Mouse (Mus musculus): ENCODE measurements at regions not wholly inside any gene's neighbourhood (a gene's known extent, or its start where the extent isn't known, plus 50 kb on each side); places are given as distances from the start of the nearest gene placed in this dataset.

GRCm38 (mm10) chr3:134400395-134401090 lies 164.3 kb downstream of the Cxxc4 start:
- TF ChIP-seq CHD2 (IDR thresholded peaks at IDR 0.05; ENCODE audit: low read depth, low read length) (no peak), ZNF384 (IDR thresholded peaks at IDR 0.05; ENCODE audit: low read depth, low read length) (no peak), MAFK (IDR thresholded peaks at IDR 0.05; ENCODE audit: insufficient read depth, low read depth, low read length) (no peak), HCFC1 (IDR thresholded peaks at IDR 0.05; ENCODE audit: borderline replicate concordance, insufficient read depth, low read length) (no peak), ZC3H11A (IDR thresholded peaks at IDR 0.05; ENCODE audit: borderline replicate concordance, low read depth, low read length) (no peak)
- Histone ChIP-seq H3K4me1 (ENCODE audit: control insufficient read depth in 2 of 2, insufficient read depth in 2 of 2, low read length in 2 of 2, poor library complexity in 1 of 2) (no peaks in the 10 kb centered on the region), H3K9me3 (ENCODE audit: control insufficient read depth, insufficient read depth, low read depth, low read length) (no peaks in the 10 kb centered on the region), H3K27ac (ENCODE audit: insufficient read depth, low read depth, low read length, poor library complexity, severe bottlenecking) (no peak overlapping the region), H3K9ac (ENCODE audit: insufficient read depth, low read depth, low read length, poor library complexity, severe bottlenecking) (no peak overlapping the region), H3K36me3 (ENCODE audit: control insufficient read depth, insufficient read depth, low read length, poor library complexity, severe bottlenecking) (no peaks in the 10 kb centered on the region), H3K4me3 (ENCODE audit: insufficient read depth in 1 of 2, low read depth in 1 of 2, low read length in 2 of 2, poor library complexity in 1 of 2, severe bottlenecking in 1 of 2) (no peak overlapping the region)
- in situ Hi-C loops (cut with MboI; ENCODE audit: low sequenced_read_pairs in 2 of 2, unreplicated experiment in 2 of 2): no loop called here
- no peak for DNase-seq (ENCODE audit: low read depth, low spot score)

GRCm38 (mm10) chr3:134415606-134416328 lies 179.5 kb downstream of the Cxxc4 start:
- in situ Hi-C loops (cut with MboI; ENCODE audit: low sequenced_read_pairs in 2 of 2, unreplicated experiment in 2 of 2): no loop called here
- no peak for TF ChIP-seq ZC3H11A (IDR thresholded peaks at IDR 0.05; ENCODE audit: borderline replicate concordance, low read depth, low read length)
- no peak for TF ChIP-seq HCFC1 (IDR thresholded peaks at IDR 0.05; ENCODE audit: borderline replicate concordance, insufficient read depth, low read length)
- TF ChIP-seq MAFK (IDR thresholded peaks at IDR 0.05; ENCODE audit: insufficient read depth, low read depth, low read length): no peak
- TF ChIP-seq CHD2 (IDR thresholded peaks at IDR 0.05; ENCODE audit: low read depth, low read length): no peak
- no peak for TF ChIP-seq ZNF384 (IDR thresholded peaks at IDR 0.05; ENCODE audit: low read depth, low read length)
- Histone ChIP-seq H3K4me1 (ENCODE audit: control insufficient read depth in 2 of 2, insufficient read depth in 2 of 2, low read length in 2 of 2, poor library complexity in 1 of 2) (no peaks in the 10 kb centered on the region), H3K27ac (ENCODE audit: insufficient read depth, low read depth, low read length, poor library complexity, severe bottlenecking) (no peak overlapping the region), H3K4me3 (ENCODE audit: insufficient read depth in 1 of 2, low read depth in 1 of 2, low read length in 2 of 2, poor library complexity in 1 of 2, severe bottlenecking in 1 of 2) (no peak overlapping the region), H3K9ac (ENCODE audit: insufficient read depth, low read depth, low read length, poor library complexity, severe bottlenecking) (no peak overlapping the region), H3K36me3 (ENCODE audit: control insufficient read depth, insufficient read depth, low read length, poor library complexity, severe bottlenecking) (no peaks in the 10 kb centered on the region), H3K9me3 (ENCODE audit: control insufficient read depth, insufficient read depth, low read depth, low read length) (no peaks in the 10 kb centered on the region)
- DNase-seq (ENCODE audit: low read depth, low spot score): no peak

GRCm38 (mm10) chr3:134427633-134428032 lies 191.3 kb downstream of the Cxxc4 start:
- no peak for TF ChIP-seq CHD2 (IDR thresholded peaks at IDR 0.05; ENCODE audit: low read depth, low read length)
- TF ChIP-seq ZNF384 (IDR thresholded peaks at IDR 0.05; ENCODE audit: low read depth, low read length): no peak
- no peak for TF ChIP-seq MAFK (IDR thresholded peaks at IDR 0.05; ENCODE audit: insufficient read depth, low read depth, low read length)
- TF ChIP-seq HCFC1 (IDR thresholded peaks at IDR 0.05; ENCODE audit: borderline replicate concordance, insufficient read depth, low read length): no peak
- TF ChIP-seq ZC3H11A (IDR thresholded peaks at IDR 0.05; ENCODE audit: borderline replicate concordance, low read depth, low read length): no peak
- in situ Hi-C loops (cut with MboI; ENCODE audit: low sequenced_read_pairs in 2 of 2, unreplicated experiment in 2 of 2): no loop called here
- no peaks in the 10 kb centered on the region for H3K36me3 ChIP-seq (ENCODE audit: control insufficient read depth, insufficient read depth, low read length, poor library complexity, severe bottlenecking)
- no peaks in the 10 kb centered on the region for H3K4me1 ChIP-seq (ENCODE audit: control insufficient read depth in 2 of 2, insufficient read depth in 2 of 2, low read length in 2 of 2, poor library complexity in 1 of 2)
- H3K27ac ChIP-seq (ENCODE audit: insufficient read depth, low read depth, low read length, poor library complexity, severe bottlenecking): no peak overlapping the region
- DNase-seq (ENCODE audit: low read depth, low spot score): no peak
- H3K9me3 ChIP-seq (ENCODE audit: control insufficient read depth, insufficient read depth, low read depth, low read length): no peaks in the 10 kb centered on the region
- no peak overlapping the region for H3K4me3 ChIP-seq (ENCODE audit: insufficient read depth in 1 of 2, low read depth in 1 of 2, low read length in 2 of 2, poor library complexity in 1 of 2, severe bottlenecking in 1 of 2)
- no peak overlapping the region for H3K9ac ChIP-seq (ENCODE audit: insufficient read depth, low read depth, low read length, poor library complexity, severe bottlenecking)

GRCm38 (mm10) chr3:134466611-134467010 lies 230.3 kb downstream of the Cxxc4 start:
- DNase-seq (ENCODE audit: low read depth, low spot score): no peak
- no peaks in the 10 kb centered on the region for H3K9me3 ChIP-seq (ENCODE audit: control insufficient read depth, insufficient read depth, low read depth, low read length)
- no peak overlapping the region for H3K27ac ChIP-seq (ENCODE audit: insufficient read depth, low read depth, low read length, poor library complexity, severe bottlenecking)
- no peak overlapping the region for H3K9ac ChIP-seq (ENCODE audit: insufficient read depth, low read depth, low read length, poor library complexity, severe bottlenecking)
- H3K4me3 ChIP-seq (ENCODE audit: insufficient read depth in 1 of 2, low read depth in 1 of 2, low read length in 2 of 2, poor library complexity in 1 of 2, severe bottlenecking in 1 of 2): no peak overlapping the region
- no peaks in the 10 kb centered on the region for H3K36me3 ChIP-seq (ENCODE audit: control insufficient read depth, insufficient read depth, low read length, poor library complexity, severe bottlenecking)
- in situ Hi-C loops (cut with MboI; ENCODE audit: low sequenced_read_pairs in 2 of 2, unreplicated experiment in 2 of 2): no loop called here
- H3K4me1 ChIP-seq (ENCODE audit: control insufficient read depth in 2 of 2, insufficient read depth in 2 of 2, low read length in 2 of 2, poor library complexity in 1 of 2): no peaks in the 10 kb centered on the region
- TF ChIP-seq ZNF384 (IDR thresholded peaks at IDR 0.05; ENCODE audit: low read depth, low read length) (no peak), ZC3H11A (IDR thresholded peaks at IDR 0.05; ENCODE audit: borderline replicate concordance, low read depth, low read length) (no peak), MAFK (IDR thresholded peaks at IDR 0.05; ENCODE audit: insufficient read depth, low read depth, low read length) (no peak), HCFC1 (IDR thresholded peaks at IDR 0.05; ENCODE audit: borderline replicate concordance, insufficient read depth, low read length) (no peak), CHD2 (IDR thresholded peaks at IDR 0.05; ENCODE audit: low read depth, low read length) (no peak)
